Mouse (Mus musculus) heart, postnatal 25 days (tissue): ENCODE measurements around the gene Fktn. TPM values are rescaled to one million over a fixed set of nuclear protein-coding genes. Genes with fewer than 3 reads are reported as not detected.
"Not testable (repeated sequence)": the region's sequence is repeated elsewhere in the genome, so short reads cannot be mapped to it uniquely, and the experiment has no call there.

Source experiments
- DNase-seq: peaks from one replicate; pipeline ENCODE4 v3.0.0; 2022; ENCODE audit warnings: low spot score
- intact Hi-C: fragments of 180-260 bp; cut with DNase I; formaldehyde crosslinking; loops from one replicate; pipeline ENCODE4 v1.15.1; 2025
- total RNA-seq, 2 experiments: library from RNA; stranded (reverse); gene quantifications; 2 replicates each; pipeline ENCODE4 v1.2.3; 2021

The Fktn gene
- total RNA-seq, 2 experiments from 2014 or later = 15.7 to 17.4 TPM

GRCm38 (mm10) chr4:53762501-53762900 lies 48.7 kb downstream of the Fktn start:
- intact Hi-C loops = no loop called here

GRCm38 (mm10) chr4:53770958-53771735 lies 57.3 kb downstream of the Fktn start:
- intact Hi-C loops = no loop called here
- no peak for DNase-seq

More at GRCm38 (mm10) chr4:53762501-53762900, 48.7 kb downstream of the Fktn start:
- DNase-seq = no peak

DNA sequence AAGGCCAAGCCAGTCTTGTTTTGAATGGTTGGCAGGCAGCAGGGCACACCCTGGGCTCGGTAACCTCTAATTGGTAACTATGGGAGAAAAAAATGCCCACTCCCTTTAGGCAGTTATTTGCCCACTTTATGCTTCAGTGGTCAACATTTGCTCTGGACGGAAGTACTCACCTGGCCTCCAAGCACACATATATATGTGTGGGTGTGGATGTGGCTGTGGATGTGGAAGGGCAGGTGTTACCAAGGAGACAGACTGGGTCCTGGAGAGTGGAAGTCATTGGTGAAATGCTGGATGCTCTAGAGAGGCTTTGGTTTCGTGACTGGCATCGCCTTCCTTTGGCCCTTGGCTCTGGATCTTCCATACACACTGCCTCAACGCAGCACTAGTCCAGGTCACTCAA lies 58.2 kb downstream of the Fktn start:
- no peak for DNase-seq
- intact Hi-C loops = no loop called here

DNA sequence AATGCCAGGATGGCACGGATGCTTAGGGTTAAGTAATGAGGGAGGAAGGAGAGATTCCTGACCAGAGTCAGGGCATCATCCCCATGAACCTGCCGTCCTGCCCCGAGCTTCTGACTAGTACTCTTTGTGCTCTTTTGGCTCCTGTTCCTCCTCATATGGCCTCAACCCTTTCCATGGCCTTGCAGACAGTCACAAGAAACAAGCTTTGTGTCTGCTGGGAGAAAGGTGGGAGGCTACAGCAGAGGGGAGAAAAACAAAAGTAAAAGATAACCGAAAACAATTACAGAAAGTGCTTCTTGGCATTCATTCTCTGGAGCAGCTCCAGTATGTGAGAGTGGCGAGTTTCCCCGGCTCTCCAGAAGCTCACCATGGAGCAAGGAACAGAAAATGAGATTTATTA lies 60.1 kb downstream of the Fktn start:
- no peak for DNase-seq
- intact Hi-C loops = no loop called here

DNA sequence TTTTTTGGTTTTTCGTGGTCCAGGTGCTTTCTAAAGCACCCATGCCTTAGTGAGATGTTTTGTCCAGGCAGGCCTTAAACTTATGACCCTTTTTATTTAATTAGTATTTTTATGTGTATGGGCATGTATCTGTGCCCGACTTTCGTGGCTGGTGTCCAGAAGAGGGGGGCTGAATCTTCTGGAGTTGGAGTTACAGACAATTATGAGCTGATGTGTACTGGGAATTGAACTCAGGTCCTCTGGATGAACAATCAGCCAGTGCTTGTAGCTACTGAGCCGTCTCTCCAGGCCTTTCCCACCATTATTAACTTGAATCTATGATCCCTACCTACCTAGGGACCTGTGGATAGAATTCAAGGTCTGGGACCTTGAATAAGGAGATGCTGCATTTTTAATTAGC lies 67.6 kb downstream of the Fktn start:
- no peak for DNase-seq
- intact Hi-C loops = no loop called here

- intact Hi-C loops = no loop called here
- no peak for DNase-seq
These were observed 68.6 kb downstream of the Fktn start for GRCm38 (mm10) chr4:53782216-53783070.

GRCm38 (mm10) chr4:53785746-53786398 lies 72.1 kb downstream of the Fktn start:
- intact Hi-C loops = no loop called here

GRCm38 (mm10) chr4:53786851-53787250 lies 73.1 kb downstream of the Fktn start:
- DNase-seq = no peak
- intact Hi-C loops = no loop called here

More at GRCm38 (mm10) chr4:53785746-53786398, 72.1 kb downstream of the Fktn start:
- no peak for DNase-seq

DNA sequence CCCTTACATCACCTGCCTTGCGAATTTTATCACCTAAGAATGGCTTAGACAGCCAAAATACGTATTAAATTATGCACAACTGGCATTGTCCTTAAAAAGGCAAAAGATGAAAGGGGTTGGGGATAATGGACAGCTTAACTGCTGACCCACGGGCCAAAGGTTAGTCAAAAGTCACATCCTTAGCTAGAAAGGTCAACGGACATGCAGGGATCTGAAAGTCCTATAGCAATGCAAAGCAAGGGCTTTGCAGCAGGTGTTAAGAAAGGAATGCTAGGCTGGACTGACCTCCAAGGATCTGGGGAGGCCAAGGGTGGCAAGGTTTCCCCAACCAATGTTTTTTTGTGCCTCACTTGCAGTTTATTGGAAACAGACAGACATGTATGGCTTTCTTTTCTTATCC lies 75.5 kb downstream of the Fktn start:
- intact Hi-C loops = no loop called here
- DNase-seq = no peak

GRCm38 (mm10) chr4:53794257-53794966 lies 80.6 kb downstream of the Fktn start:
- intact Hi-C loops = no loop called here
- no peak for DNase-seq

DNA sequence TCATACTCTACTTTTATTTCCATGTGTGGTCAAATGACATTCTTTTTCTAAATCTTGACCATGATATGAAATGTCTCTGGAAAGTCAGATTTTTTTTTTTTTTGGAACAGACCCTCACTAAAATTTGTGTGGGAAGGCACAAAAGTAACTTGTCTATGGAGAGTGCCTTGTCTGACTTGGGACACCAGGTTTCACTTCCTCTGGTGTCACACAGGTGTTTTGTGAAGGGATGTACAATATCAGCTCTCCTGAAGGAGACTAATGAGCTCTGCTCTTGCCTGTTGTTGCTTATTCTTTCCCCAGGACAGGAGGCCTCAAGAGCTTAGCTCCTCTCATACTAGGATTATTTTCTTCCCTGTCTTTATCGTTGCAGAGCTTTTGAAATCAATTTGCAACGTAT lies 81.3 kb downstream of the Fktn start:
- intact Hi-C loops = no loop called here
- no peak for DNase-seq

- DNase-seq = no peak
- intact Hi-C loops = no loop called here
These were observed 81.9 kb downstream of the Fktn start for GRCm38 (mm10) chr4:53795706-53796105.

DNA sequence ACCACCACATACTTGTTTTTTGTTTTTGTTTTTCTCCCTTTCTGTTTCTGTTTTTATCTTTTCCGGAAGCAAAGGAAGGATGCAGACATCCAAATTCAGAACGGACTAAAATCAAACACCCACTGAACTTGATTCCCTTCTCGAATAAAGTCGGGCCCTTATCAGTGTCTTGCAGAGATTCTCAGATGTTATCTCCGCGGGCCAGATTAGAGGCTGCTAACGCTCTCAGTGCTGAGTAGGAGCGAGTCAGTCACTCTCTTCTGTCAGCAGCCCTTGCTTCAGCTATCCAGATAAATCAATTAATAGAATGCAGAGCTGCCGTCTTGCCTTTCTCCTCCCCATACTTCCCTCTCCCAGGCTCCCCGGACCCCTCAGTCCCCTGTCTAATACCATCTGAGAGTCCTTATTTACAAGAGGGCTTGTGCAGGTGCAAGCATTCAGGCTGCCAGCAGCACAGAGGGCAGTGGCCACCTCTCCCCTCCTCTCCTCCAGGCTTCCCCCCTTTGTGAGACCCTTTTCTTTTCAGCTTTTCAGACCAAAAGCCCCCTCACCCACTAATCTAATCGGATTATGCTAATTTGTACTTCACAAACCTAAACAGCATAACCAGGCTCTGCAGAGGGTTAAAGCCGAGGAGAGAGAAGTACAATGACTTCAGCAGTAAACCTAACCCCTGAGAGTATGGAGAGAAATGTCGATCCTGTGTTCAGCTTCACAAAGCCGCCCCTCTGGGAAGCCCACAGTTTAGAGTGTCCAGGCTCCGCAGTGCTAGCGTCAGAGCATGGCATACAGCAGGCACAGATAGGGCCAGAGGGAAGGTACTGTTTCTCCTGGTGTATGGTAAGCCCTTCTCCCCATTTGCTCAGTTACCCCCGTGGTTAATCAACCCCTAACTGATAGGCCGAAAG lies 83.3 kb downstream of the Fktn start:
- intact Hi-C loops = no loop called here
- no peak for DNase-seq

DNA sequence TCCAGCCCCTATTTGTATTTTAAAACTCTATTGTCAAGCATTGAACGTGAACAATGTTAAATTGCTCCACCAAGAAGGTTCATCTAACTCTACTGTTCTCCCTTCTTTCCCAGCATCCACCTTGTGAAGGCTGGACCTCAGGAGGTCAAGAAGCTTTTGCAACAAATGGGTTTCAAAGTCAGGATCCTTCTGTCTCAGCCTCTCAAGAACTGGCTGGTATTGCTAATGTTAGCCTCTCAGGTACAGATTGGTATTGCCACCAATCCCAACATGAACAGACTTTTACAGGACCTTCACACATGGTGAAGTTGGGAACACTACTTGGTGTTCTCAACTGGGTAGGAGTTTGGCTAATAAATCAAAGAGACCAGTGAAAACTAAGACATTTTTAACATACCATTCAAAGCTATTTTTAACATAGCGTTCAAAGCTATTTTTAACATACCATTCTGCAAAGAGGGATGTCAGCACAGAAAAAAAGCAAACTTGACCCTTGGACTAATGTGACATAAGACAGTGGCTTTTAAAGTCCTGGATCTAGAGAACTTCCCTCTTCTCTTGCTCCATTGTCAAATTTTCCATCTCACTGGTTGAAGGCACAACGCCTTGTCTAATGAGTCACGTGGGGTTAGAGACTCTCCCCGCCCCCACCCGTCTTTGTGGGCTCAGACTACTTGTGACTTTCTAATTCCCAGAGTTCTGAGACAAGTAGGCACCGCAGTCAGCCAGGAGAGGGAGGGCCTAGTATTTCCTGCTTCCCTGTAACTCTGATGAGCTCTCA lies 85.3 kb downstream of the Fktn start:
- intact Hi-C loops = no loop called here
- DNase-seq = no peak

GRCm38 (mm10) chr4:53799753-53800152 lies 86.0 kb downstream of the Fktn start:
- DNase-seq = no peak
- intact Hi-C loops = no loop called here

DNA sequence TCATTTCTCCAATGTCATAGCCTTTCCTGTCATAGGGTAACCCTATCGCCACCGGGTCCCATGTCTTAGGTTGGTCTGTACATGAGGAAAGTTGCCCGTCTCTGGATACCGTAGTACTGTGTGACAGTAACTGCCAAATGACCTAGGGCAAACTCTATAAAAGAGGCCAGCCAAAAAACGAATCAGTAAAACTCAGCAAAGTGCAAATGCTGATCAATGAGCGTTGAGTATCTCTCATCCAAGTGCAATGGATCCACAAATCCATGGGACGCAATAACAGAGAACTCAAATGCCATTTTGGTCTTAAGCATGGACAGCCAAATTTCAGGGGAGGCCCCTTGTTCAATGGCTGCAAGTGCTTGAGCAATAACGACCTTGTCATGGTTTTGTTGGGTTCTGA lies 89.9 kb downstream of the Fktn start:
- DNase-seq, intact Hi-C loops: not testable (repeated sequence)

- intact Hi-C loops, DNase-seq: not testable (repeated sequence)
These were observed 92.6 kb downstream of the Fktn start for GRCm38 (mm10) chr4:53806428-53806827.

DNA sequence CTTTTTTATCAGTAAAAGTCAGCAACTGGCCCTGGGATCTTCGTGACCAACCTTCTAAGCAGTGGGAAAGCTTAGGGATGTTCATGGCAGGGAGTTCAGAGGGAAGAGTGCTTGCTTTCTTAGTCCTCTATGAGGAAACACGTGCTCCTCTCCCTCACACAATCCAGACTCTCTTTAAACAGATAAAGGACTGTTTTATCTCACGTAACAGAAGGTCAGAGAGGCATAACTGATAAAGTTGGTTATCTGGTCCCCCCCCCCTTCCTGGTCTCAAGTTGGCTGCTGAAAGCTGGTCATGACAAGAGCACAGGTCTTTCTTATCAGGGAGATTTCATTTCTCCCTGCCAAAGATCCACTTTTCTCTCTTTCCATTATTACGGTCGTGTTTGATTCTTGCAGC lies 104.5 kb downstream of the Fktn start:
- intact Hi-C loops = no loop called here

More for the DNA sequence above, 104.5 kb downstream of the Fktn start:
- DNase-seq = no peak
